Mouse (Mus musculus): Measurements from ENCODE around the gene Btbd35f17. TPM values are rescaled to one million over a fixed set of nuclear protein-coding genes. Genes with fewer than 3 reads are reported as not detected.
"Not testable (repeated sequence)": the region's sequence is repeated elsewhere in the genome, so short reads cannot be mapped to it uniquely, and the experiment has no call there.

Btbd35f17 gene
- not detected in 2 replicates for polyA plus RNA-seq (2012; ENCODE audit: insufficient read depth, low replicate concordance)

DNA sequence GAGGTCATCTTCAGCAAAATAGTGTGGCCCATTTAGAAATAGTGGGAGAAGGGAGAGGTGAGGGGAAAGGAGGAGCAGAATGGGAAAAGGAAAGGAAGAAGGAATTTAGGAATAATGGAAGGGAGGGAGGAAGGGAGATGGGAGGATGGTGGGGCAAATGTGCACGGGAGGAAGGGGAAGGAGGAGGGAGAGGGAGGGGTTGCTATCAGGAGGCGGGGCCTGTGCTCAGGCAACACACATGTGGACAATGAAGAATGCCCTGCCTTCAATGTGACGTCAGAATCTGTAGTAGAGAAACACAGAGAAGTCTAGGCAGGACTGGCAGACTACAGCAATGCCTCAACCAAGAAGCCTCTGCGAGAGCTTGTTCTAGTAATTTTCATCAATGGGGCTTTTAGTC is at the start of gene Btbd35f17:
Gene Btbd35f17 (plus strand): TSS at position 301 of the 400 bp plus-strand sequence.
- not testable (repeated sequence) for H3K27me3 ChIP-seq (replicated peaks); H3K4me3 ChIP-seq (replicated peaks); H3K36me3 ChIP-seq (replicated peaks; ENCODE audit: low read length); H3K9me3 ChIP-seq; H3K4me1 ChIP-seq

Other genes with a start within 250 kb of the Btbd35f17 start
- gene Btbd35f28, start 174.1 kb upstream of the Btbd35f17 start, polyA plus RNA-seq (2012; ENCODE audit: insufficient read depth, low replicate concordance), result not detected in 2 replicates
- gene Btbd35f20, start 79.4 kb upstream of the Btbd35f17 start, polyA plus RNA-seq (2012; ENCODE audit: insufficient read depth, low replicate concordance), result not detected in 2 replicates

All from megakaryocyte, embryonic 14.5 days (primary cell).